Mouse (Mus musculus) left cerebral cortex, adult 18-20 months (tissue): ENCODE measurements at regions not wholly inside any gene's neighbourhood (a gene's known extent, or its start where the extent isn't known, plus 50 kb on each side); places are given as distances from the start of the nearest gene placed in this dataset.

Source experiments
- DNase-seq, 2 experiments: peaks; one replicate each; pipeline ENCODE4 v3.0.0; 2021 to 2022; ENCODE audit warnings: low spot score in 2 of 2, mixed read lengths in 1 of 2

GRCm38 (mm10) chr13:110450526-110450925, 55.7 kb downstream of the Plk2 start:
- DNase-seq, result no peak

DNA sequence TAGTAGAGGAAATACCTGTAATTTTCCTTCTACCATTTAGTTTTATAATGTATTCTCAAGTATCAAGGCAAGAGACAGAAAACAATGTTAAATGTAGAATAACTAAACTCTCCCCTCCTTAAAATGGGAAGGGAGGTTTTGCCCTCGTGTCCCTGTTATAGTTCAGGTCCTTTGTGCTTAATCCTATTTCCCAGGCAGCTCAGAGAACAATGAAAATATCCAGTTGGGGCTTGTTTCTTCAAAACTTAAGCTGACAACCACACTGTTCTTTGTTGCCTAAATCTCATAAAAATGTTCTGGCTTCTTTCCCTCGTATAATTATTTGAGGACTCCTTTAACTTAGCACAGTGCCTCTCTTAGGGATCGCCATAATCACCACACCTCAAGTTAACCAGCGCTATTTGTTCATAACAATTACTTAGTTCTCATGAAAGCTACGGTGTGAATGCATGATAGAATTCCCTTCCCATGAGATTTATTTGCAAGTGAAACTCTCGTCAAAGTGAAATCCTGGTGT, 57.2 kb downstream of the Plk2 start:
- no peak for DNase-seq

GRCm38 (mm10) chr13:110455085-110455484, 60.2 kb downstream of the Plk2 start:
- no peak for DNase-seq

GRCm38 (mm10) chr13:110455569-110456196, 60.8 kb downstream of the Plk2 start:
- DNase-seq, result no peak

DNA sequence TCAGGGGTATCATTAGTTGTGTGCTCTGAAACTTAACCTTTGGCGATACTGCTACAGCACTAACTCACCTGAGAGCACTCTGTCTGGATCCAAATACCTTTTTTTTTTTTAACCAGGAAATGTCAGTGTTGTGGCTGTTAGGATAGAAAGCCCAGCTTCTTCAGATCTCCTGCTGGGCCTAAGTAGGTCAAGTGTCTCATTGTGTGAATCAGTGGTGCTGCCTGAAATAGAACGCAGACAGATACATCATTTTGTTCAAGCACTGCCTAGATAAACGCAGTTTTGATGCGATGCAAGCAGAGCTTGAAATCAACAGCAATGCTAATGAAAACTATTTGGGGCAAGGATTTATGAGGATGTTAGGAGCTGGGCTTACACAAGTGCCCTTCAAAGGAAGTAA, 63.9 kb downstream of the Plk2 start:
- no peak for DNase-seq

- no peak for DNase-seq
Measured at GRCm38 (mm10) chr13:110461581-110461980, 66.7 kb downstream of the Plk2 start.

DNA sequence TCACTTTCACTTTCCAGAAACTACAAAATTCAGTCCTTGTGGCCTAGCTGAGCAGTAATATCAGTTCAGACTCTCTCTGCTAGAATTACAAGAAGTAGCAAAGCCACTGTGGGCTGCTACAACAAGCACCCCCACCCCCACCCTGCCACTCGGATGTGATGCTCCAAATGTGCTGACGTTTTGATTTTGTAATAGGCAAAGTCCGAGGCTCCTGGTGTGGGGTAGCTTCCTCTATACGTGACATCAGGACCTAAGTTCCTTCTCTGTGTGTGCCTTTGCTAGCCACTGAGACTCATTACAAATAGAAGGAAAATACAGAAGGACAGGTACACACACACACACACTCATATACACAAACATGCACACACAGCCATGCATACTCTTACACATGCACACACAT, 76.7 kb downstream of the Plk2 start:
- DNase-seq, result no peak

DNA sequence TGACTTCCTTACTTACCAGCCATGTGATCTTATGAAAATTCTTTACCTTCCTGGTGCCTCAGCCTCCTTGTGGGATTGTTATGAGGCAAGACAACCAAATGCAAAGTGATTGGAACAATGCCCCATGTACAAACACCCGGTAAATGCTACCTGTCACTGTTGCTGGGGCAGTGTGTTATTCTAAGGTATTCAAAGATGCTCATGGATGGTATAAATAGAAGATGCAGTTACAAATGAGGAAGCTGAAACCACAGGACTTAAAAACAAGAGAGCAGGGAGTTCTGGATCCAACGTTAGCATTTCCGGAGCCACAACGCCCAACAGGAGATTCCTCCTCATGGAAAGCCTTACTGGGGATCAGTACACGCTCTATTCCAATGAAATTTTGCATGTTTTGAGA, 82.9 kb downstream of the Plk2 start:
- DNase-seq, result no peak

DNA sequence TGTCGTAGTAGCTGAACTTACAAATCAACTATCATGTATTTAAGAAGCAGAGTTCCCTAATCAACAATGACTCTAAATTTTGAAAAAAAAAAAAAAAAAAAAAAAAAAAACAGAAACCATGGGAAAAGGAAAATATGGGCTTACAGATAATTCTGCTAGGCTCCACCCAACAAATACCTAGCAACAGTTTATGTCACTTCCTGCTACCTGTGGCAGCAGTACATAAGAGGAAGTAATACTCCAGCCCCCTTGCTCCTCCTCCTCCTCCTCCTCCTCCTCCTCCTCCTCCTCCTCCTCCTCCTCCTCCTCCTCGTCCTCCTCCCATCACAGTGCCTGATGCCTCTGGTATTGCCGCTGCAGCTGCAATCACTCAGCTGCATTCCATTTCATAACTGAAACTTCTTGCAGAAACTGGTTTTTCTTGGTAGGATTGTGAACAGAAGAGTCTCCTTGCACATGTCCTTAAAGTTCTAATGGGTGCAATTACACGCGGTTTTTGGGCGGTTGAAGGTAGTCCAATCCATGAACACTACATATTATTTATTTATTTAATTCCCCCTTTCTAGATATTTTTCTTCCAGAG, 89.6 kb downstream of the Plk2 start:
- no peak for DNase-seq

DNA sequence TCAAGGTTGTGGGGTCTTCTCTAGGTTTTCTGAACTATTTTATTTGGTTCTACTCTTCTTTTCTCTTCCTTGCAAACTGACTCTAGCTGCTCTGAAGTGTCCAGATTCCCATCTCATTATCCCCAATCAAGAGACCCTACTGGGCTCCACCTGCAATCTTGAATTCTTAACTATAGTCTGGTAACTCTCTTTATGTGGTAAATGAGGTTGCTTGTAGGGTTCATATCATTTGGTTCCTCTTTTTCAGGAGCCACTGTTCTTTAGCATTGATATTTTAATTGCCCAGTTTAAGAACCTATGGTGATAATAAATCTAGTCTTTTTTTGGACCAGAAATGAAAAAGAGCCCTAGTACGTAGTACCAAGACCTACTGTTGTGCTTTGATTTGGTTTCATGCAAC, 90.7 kb downstream of the Plk2 start:
- no peak for DNase-seq

DNA sequence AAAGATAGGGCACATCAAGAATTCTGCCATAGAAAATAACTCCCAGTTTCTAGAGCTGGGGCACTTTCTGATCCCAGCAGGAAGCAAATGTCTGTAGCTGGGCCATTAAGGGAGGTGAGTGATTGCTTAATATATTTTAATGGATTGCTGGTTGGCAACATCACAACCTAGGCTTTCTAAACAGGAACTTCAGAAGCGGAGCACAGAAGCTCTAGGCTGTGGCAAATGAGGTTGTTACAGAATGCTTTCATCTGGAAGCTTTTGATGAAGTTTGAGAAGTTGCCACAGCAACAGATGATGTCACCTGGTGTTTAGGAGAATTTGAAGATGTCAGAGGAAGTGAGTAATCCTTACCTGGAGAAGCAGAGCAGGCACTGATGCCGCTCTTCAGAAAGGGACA, 95.3 kb downstream of the Plk2 start:
- DNase-seq, result no peak

- DNase-seq, result peak; percentile 3 to 17
Measured at GRCm38 (mm10) chr13:110492296-110493001, 97.6 kb downstream of the Plk2 start.

GRCm38 (mm10) chr13:110493002-110493552, 98.2 kb downstream of the Plk2 start:
- DNase-seq, result no peak

DNA sequence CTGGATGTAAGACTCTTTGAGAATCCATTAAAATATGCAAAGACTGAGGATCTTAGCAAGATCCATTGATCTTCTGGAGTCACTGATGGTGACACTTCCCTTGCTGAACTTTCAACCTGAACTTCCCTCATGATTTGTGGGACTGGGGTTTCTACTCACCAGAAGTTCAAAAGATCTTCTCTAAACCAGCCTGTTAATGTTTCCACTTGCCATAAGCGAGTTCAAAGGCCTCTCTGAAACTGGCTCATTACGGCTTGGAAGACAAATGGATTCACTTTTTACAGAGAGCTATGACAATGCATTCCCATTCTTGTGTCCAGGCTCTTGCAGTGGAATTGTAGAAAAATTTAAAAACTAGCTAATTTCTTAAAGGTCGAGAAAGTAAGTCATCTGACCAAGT, 102.6 kb downstream of the Plk2 start:
- DNase-seq, result no peak

DNA sequence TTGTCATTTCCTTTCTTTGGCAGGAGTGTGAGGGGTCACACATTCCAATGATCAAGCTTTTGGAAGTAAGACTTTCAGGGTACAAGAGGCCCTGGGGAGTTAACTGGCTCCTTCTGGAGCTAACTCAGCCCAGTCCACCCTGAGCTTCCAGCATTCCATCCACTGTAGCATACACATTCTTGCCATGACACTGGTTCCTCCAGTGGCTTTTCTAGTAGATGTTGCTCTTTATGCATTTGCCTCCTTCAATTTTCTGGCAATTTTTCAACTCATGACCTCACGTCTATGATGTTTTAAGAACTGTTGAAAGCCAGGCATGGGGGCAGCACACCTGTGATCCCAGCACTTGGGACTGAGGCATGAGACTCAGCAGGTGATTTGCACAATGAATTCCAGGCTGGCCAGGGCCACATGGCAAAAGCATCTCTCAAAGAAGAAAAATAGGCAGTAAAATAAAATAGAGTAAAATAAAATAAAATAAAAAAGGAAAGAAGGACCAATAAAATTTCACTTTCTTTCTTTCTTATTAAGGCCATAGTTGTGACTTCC, 113.0 kb downstream of the Plk2 start:
- DNase-seq, result no peak

- DNase-seq, result peak; percentile 23 to 36
Measured at GRCm38 (mm10) chr13:110517986-110518385, 123.1 kb downstream of the Plk2 start.

GRCm38 (mm10) chr13:110522974-110523373, 128.1 kb downstream of the Plk2 start:
- no peak for DNase-seq

DNA sequence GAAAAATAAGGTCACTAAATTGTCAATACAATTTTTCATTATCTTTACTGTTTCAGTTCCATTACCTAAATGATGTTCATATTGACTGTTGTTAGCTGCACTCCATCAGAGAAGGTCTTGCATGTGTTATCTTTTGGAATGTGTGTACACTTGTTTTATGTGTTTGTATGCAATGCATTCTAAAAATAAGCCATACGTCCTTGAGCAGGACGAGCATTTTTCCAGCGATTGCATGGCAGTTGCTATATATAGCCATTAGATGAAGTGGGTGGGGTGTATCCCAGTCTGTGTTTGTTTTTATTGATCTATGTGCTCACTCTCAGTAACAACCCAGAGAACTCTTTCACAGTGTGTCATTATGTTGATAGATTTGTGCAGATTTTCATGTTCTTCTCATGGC, 132.8 kb downstream of the Plk2 start:
- no peak for DNase-seq

- no peak for DNase-seq
Measured at GRCm38 (mm10) chr13:110529624-110530023, 134.8 kb downstream of the Plk2 start.

- no peak for DNase-seq
Measured at GRCm38 (mm10) chr13:110534320-110534764, 139.5 kb downstream of the Plk2 start.

DNA sequence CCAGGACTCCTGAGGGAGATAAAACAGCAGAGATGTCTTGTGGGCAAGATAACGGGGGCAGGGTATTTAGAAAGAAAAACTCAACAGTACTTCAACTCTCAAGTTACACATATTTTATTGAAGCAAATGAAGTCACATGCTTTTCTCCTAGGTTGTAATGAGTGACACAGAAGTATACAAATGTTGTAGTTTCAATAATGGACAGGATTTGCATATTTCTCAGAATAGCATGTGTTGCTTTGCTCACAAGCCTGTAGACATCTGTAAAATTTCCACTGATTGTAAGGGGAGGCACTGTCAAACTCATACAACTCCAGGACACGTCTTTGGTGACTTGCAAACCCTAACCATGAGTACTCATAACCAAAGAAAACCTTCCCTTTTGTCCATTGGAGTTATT, 140.9 kb downstream of the Plk2 start:
- DNase-seq, result no peak

DNA sequence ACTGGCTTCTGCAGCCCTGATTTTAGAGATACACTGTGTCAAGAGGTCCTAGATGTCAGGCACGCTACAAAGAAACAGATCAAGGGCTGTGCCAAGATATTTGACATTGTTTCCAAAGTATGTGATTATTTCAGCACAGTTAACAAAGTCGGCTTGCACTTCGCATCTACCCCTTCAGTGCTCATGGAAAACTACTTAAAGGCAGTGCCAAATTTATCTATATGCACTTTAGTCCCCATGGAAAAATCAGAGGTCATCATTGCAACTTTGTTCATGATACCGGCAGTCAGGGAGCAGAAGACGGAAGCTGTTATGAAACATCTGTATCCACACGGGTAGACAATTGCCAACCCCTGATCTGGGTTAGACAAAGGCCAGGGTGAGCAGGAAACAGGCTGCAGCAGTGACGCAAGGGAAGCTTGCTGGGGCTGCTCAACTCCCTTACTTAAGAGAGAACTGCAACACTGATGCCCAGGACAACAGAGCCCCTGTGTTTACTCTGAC, 143.2 kb downstream of the Plk2 start:
- no peak for DNase-seq
